Mouse (Mus musculus): ENCODE results near the gene Axl. TPM values are rescaled to one million over a fixed set of nuclear protein-coding genes. Genes with fewer than 3 reads are reported as not detected.

Gene Axl
- polyA plus RNA-seq (2012; fragmentation: generic; extraction: Trizol) = 100 to 1,000 TPM in 1 of 2 experiments, 10 to 100 TPM in 1; 96.8 to 112 TPM

GRCm38 (mm10) chr7:25788220-25789128 is at the start of gene Axl:
TSS of gene Axl (minus strand) at chr7:25788705.

GRCm38 (mm10) chr7:25816241-25816919 is 27.9 kb upstream of the Axl start, which contains the start of gene Cyp2s1:
TSS of gene Cyp2s1 (minus strand) at chr7:25816913.

GRCm38 (mm10) chr7:25754738-25755467 is 33.6 kb downstream of the Axl start, which contains the start of gene Hnrnpul1:
TSS of gene Hnrnpul1 (minus strand) at chr7:25754757.

GRCm38 (mm10) chr7:25718788-25719417 is 69.6 kb downstream of the Axl start, which contains the start of gene Ccdc97:
TSS of gene Ccdc97 (minus strand) at chr7:25719088.

Other genes with a start within 250 kb of the Axl start
- under 1 TPM in 1 of 2 experiments, not detected in 1; 0.04 TPM for gene Ceacam2, start 248.8 kb downstream of the Axl start, polyA plus RNA-seq (2012; fragmentation: generic; extraction: Trizol)
- not detected for gene Erich4, start 172.8 kb downstream of the Axl start, polyA plus RNA-seq (2012; fragmentation: generic; extraction: Trizol)
- gene Dmac2, start 169.3 kb downstream of the Axl start, polyA plus RNA-seq (2012; fragmentation: generic; extraction: Trizol) = 10 to 100 TPM in 1 of 2 experiments, 1 to 10 TPM in 1; 7.0 to 14.4 TPM
- gene B3gnt8, start 162.1 kb downstream of the Axl start, polyA plus RNA-seq (2012; fragmentation: generic; extraction: Trizol) = 1 to 10 TPM in 1 of 2 experiments, under 1 TPM in 1; 0.14 to 2.1 TPM
- 10 to 100 TPM; 30.2 to 65.1 TPM for gene Bckdha, start 129.7 kb downstream of the Axl start, polyA plus RNA-seq (2012; fragmentation: generic; extraction: Trizol)
- 100 to 1,000 TPM in 1 of 2 experiments, 10 to 100 TPM in 1; 39.9 to 113 TPM for gene Exosc5, start 129.5 kb downstream of the Axl start, polyA plus RNA-seq (2012; fragmentation: generic; extraction: Trizol)
- under 1 TPM; 0.27 to 0.67 TPM for gene Tmem91, start 113.5 kb downstream of the Axl start, polyA plus RNA-seq (2012; fragmentation: generic; extraction: Trizol)
- gene B9d2, start 107.9 kb downstream of the Axl start, polyA plus RNA-seq (2012; fragmentation: generic; extraction: Trizol) = 10 to 100 TPM; 34.6 to 49.2 TPM
- 10 to 100 TPM; 24.1 to 38.0 TPM for gene Tgfb1, start 101.7 kb downstream of the Axl start, polyA plus RNA-seq (2012; fragmentation: generic; extraction: Trizol)
- gene Ccdc97, start 69.6 kb downstream of the Axl start, polyA plus RNA-seq (2012; fragmentation: generic; extraction: Trizol) = 10 to 100 TPM; 15.8 to 31.3 TPM
- 10 to 100 TPM; 17.9 to 86.2 TPM for gene Hnrnpul1, start 33.9 kb downstream of the Axl start, polyA plus RNA-seq (2012; fragmentation: generic; extraction: Trizol)
- gene Cyp2s1, start 28.2 kb upstream of the Axl start, polyA plus RNA-seq (2012; fragmentation: generic; extraction: Trizol) = under 1 TPM; 0.04 to 0.40 TPM
- not detected for gene Cyp2b10, start 108.9 kb upstream of the Axl start, polyA plus RNA-seq (2012; fragmentation: generic; extraction: Trizol)